Mouse (Mus musculus) C2C12 (cell line): ENCODE data around the gene Chpf.

ENCODE experiments used
- CEBPB ChIP-seq: IDR thresholded peaks from one replicate; pipeline ENCODE4 v1.6.1; 2011; ENCODE audit warnings: low read depth, mild to moderate bottlenecking, control low read depth, moderate library complexity
- CTCF ChIP-seq: IDR thresholded peaks from one replicate; pipeline ENCODE4 v1.5.1; 2011; ENCODE audit not compliant: control insufficient read depth, insufficient read depth, insufficient read length
- FOSL1 ChIP-seq: IDR thresholded peaks from one replicate; pipeline ENCODE4 v1.8.0; 2011; ENCODE audit warnings: mild to moderate bottlenecking, low read length; ENCODE audit not compliant: poor library complexity, insufficient read depth, severe bottlenecking
- MAX ChIP-seq: IDR thresholded peaks from one replicate; pipeline ENCODE4 v1.6.1; 2011; ENCODE audit warnings: mild to moderate bottlenecking, control low read depth
- MYOG ChIP-seq: IDR thresholded peaks from one replicate; pipeline ENCODE4 v1.6.1; 2011; ENCODE audit not compliant: control insufficient read depth, insufficient read length; ENCODE audit errors: extremely low read depth
- USF1 ChIP-seq: IDR thresholded peaks from one replicate; pipeline ENCODE4 v1.6.1; 2011; ENCODE audit warnings: low read depth, mild to moderate bottlenecking, control low read depth, moderate library complexity

GRCm38 (mm10) chr1:75447265-75448051 lies 31.6 kb downstream of the Chpf start:
- no peak for TF ChIP-seq FOSL1
- no peak for TF ChIP-seq CTCF
- no peak for TF ChIP-seq USF1
- TF ChIP-seq MAX = no peak
- TF ChIP-seq MYOG = no peak
- TF ChIP-seq CEBPB = no peak
